Mouse (Mus musculus) cortical plate, adult 2 months (tissue): ENCODE results near the gene Ifnlr1. TPM values are rescaled to one million over a fixed set of nuclear protein-coding genes. Genes with fewer than 3 reads are reported as not detected.
A peak's percentile ranks its signal among the peaks of the same experiment; 100 is the strongest.
"Not testable (repeated sequence)": the region's sequence is repeated elsewhere in the genome, so short reads cannot be mapped to it uniquely, and the experiment has no call there.

Experiments used
- H3K27ac ChIP-seq: fragments of 200-500 bp; 2 replicates; pipeline ENCODE4 v1.5.1; 2012; ENCODE audit warnings: low read length, control low read depth, inconsistent platforms; ENCODE audit not compliant: insufficient read depth
- H3K4me1 ChIP-seq: fragments of 200-500 bp; 2 replicates; pipeline ENCODE4 v1.6.1; 2011; ENCODE audit warnings: low read length; ENCODE audit not compliant: control insufficient read depth, insufficient read depth
- H3K4me3 ChIP-seq: fragments of 200-500 bp; 2 replicates; pipeline ENCODE4 v1.5.1; 2011; ENCODE audit warnings: mild to moderate bottlenecking, low read length, control low read depth; ENCODE audit not compliant: insufficient read depth
- CTCF ChIP-seq: fragments of 200-500 bp; IDR thresholded peaks from 2 replicates; pipeline ENCODE4 v1.5.1; 2011; ENCODE audit warnings: mild to moderate bottlenecking, control low read depth, low read length; ENCODE audit not compliant: insufficient read depth; ENCODE audit errors: extremely low read depth
- POLR2A ChIP-seq: fragments of 200-500 bp; IDR thresholded peaks from 2 replicates; pipeline ENCODE4 v1.6.1; 2011; ENCODE audit warnings: mild to moderate bottlenecking, low read length, control low read depth; ENCODE audit not compliant: insufficient read depth; ENCODE audit errors: extremely low read depth
- polyA plus RNA-seq: library from polyadenylated mRNA; depleted of rRNA; stranded (reverse); fragments of >200 nt; gene quantifications from 2 replicates; pipeline ENCODE4 v1.2.3, GENCODE M21; 2012; rRNA removed

Gene Ifnlr1
- polyA plus RNA-seq, result 0.11 and 0.15 TPM in 2 replicates

GRCm38 (mm10) chr4:135685906-135686567 is at the start of gene Ifnlr1:
Ifnlr1 (plus strand) TSS chr4:135686287.
- 0 out of 2 replicates have a peak within 1 kb of the TSS, but pooled peaks have one; percentile 5 for H3K4me3 ChIP-seq
- no peak within 1 kb of the TSS for H3K27ac ChIP-seq
- H3K4me1 ChIP-seq, result no peaks in the 10 kb centered on the region
- TF ChIP-seq POLR2A (no peak), CTCF (no peak)

- H3K4me3 ChIP-seq, H3K4me1 ChIP-seq, H3K27ac ChIP-seq: not testable (repeated sequence)
These were observed 44.6 kb upstream of the Ifnlr1 start for GRCm38 (mm10) chr4:135641302-135642079.

GRCm38 (mm10) chr4:135645022-135645637 is 41.0 kb upstream of the Ifnlr1 start:
- H3K4me3 ChIP-seq, result no peak overlapping the region
- no peak overlapping the region for H3K27ac ChIP-seq
- no peaks in the 10 kb centered on the region for H3K4me1 ChIP-seq
- no peak for TF ChIP-seq POLR2A
- no peak for TF ChIP-seq CTCF

DNA sequence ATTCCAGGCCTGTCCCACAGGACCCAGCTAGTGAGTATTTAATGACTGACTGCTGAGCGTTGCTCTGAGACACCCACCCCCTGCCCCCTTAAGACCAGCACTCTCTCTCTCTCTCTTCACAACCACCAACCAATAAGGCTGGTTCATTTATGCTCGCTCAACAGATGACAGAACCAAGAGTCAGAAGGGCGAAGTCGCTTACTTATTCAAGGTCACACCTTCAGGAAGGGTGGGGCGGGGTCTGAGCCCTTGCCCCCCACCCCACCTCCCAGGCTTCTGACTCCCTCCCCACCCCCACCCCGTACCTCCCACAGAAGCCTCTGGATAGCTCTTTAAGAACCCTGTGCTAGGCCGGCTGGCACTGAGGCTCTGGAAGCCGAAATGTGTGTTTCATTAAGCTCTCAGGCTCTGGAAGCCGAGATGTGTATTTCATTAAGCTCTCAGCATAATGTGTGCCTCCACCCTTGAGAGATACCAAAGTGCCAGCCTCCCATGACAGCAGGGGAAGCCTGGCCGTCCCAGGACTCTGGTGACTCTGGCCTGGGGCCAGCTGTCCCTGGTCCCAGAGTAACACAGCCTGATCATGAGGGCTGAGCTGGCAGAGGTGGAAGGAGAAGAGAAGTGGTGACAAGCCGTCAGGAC is 33.0 kb upstream of the Ifnlr1 start:
- TF ChIP-seq CTCF (no peak), POLR2A (no peak)
- no peak overlapping the region for H3K27ac ChIP-seq
- no peak overlapping the region for H3K4me3 ChIP-seq
- H3K4me1 ChIP-seq, result no peaks in the 10 kb centered on the region

GRCm38 (mm10) chr4:135653956-135654355 is 32.1 kb upstream of the Ifnlr1 start:
- Histone ChIP-seq H3K27ac (no peak overlapping the region), H3K4me3 (no peak overlapping the region), H3K4me1 (no peaks in the 10 kb centered on the region)
- TF ChIP-seq CTCF (no peak), POLR2A (no peak)

GRCm38 (mm10) chr4:135655499-135655898 is 30.6 kb upstream of the Ifnlr1 start:
- Histone ChIP-seq H3K4me1 (no peaks in the 10 kb centered on the region), H3K4me3 (no peak overlapping the region), H3K27ac (no peak overlapping the region)
- no peak for TF ChIP-seq POLR2A
- no peak for TF ChIP-seq CTCF

- Histone ChIP-seq H3K4me1 (no peaks in the 10 kb centered on the region), H3K4me3 (no peak overlapping the region), H3K27ac (no peak overlapping the region)
- no peak for TF ChIP-seq POLR2A
- TF ChIP-seq CTCF, result no peak
These were observed 29.9 kb upstream of the Ifnlr1 start for GRCm38 (mm10) chr4:135656094-135656589.

- TF ChIP-seq CTCF, result no peak
- TF ChIP-seq POLR2A, result no peak
- Histone ChIP-seq H3K27ac (no peak overlapping the region), H3K4me3 (no peak overlapping the region), H3K4me1 (no peaks in the 10 kb centered on the region)
These were observed 27.6 kb upstream of the Ifnlr1 start for GRCm38 (mm10) chr4:135658484-135658883.

- Histone ChIP-seq H3K4me3 (no peak overlapping the region), H3K27ac (no peak overlapping the region), H3K4me1 (no peaks in the 10 kb centered on the region)
- no peak for TF ChIP-seq CTCF
- no peak for TF ChIP-seq POLR2A
These were observed 27.2 kb upstream of the Ifnlr1 start for GRCm38 (mm10) chr4:135658899-135659298.
